9 mouse cellular contexts compared by ENCODE assay signal in genomic region chr17:23969231-23969630, GRCm38 (mm10). TPM values are rescaled to one million over a fixed set of nuclear protein-coding genes. Genes with fewer than 3 reads are reported as not detected.
DNase-seq lines count a peak whose midpoint lies in the region; ATAC-seq and TF ChIP-seq lines count a peak whose summit lies in the region.
"Had no signal": no experiment of that assay in that cellular context is flagged by ENCODE, and none has a peak within 500 bp of the region (broad histone marks: within the 10 kb centered on the region; RNA-seq: fewer than 3 reads in every experiment).

No protein-coding gene starts in this region.

- 4% methylated on average over 1 of the region's 1 CpGs for WGBS in neural tube, embryonic 15.5 days
- 0% methylated on average over 1 of the region's 1 CpGs for WGBS in lung, embryonic 14.5 days

- H3K27me3 ChIP-seq in neural tube, embryonic 15.5 days (replicated peaks), result no peaks in the 10 kb centered on the region
- no peaks in the 10 kb centered on the region for H3K27me3 ChIP-seq in lung, embryonic 14.5 days (ENCODE audit: insufficient read depth, low read length)

- H3K9me3 ChIP-seq in neural tube, embryonic 15.5 days (replicated peaks), result no peaks in the 10 kb centered on the region
- no peaks in the 10 kb centered on the region for H3K9me3 ChIP-seq in lung, embryonic 14.5 days (ENCODE audit: low read depth, low read length)

- no peak overlapping the region for H3K9ac ChIP-seq in neural tube, embryonic 15.5 days (replicated peaks)
- H3K9ac ChIP-seq in lung, embryonic 14.5 days, result no peak overlapping the region

- no peak overlapping the region for H3K4me3 ChIP-seq in neural tube, embryonic 15.5 days (replicated peaks)
- no peak overlapping the region for H3K4me3 ChIP-seq in bone marrow macrophage, adult 2 months (ENCODE audit: insufficient read depth, low read length)
- H3K4me3 ChIP-seq in lung, embryonic 14.5 days (ENCODE audit: low read depth, low read length), result no peak overlapping the region

- H3K36me3 ChIP-seq in neural tube, embryonic 15.5 days, result no peaks in the 10 kb centered on the region
- H3K36me3 ChIP-seq in lung, embryonic 14.5 days (ENCODE audit: insufficient read depth), result no peaks in the 10 kb centered on the region

- DNase-seq in neural tube, embryonic 10.5 days (ENCODE audit: extremely low spot score, low spot score), result peak; percentile 78
- DNase-seq in kidney, postnatal 4 days, result peak; percentile 92
- DNase-seq in lung, embryonic 14.5 days, result peak; percentile 87
- DNase-seq in right cerebral cortex, adult 2 months (ENCODE audit: low spot score in 2 of 2), result peak; percentile 83 to 86
- DNase-seq in urinary bladder, postnatal 10 days (ENCODE audit: low spot score), result peak; percentile 58

- no peak for TF ChIP-seq POLR2A in bone marrow macrophage, adult 2 months (IDR thresholded peaks at IDR 0.05; ENCODE audit: borderline replicate concordance, low read depth, low read length)

- no peak overlapping the region for H3K4me2 ChIP-seq in neural tube, embryonic 15.5 days
- no peak overlapping the region for H3K4me2 ChIP-seq in lung, embryonic 14.5 days

- no peak overlapping the region for H3K27ac ChIP-seq in neural tube, embryonic 15.5 days (replicated peaks)
- no peak overlapping the region for H3K27ac ChIP-seq in bone marrow macrophage, adult 2 months (ENCODE audit: insufficient read depth, low read depth, low read length)
- no peak overlapping the region for H3K27ac ChIP-seq in lung, embryonic 14.5 days (ENCODE audit: low read depth)

- no peaks in the 10 kb centered on the region for H3K4me1 ChIP-seq in neural tube, embryonic 15.5 days
- H3K4me1 ChIP-seq in bone marrow macrophage, adult 2 months (ENCODE audit: control insufficient read depth, insufficient read depth, low read length), result peaks cover 33% of the 10 kb centered on the region
- H3K4me1 ChIP-seq in lung, embryonic 14.5 days (ENCODE audit: insufficient read depth), result no peaks in the 10 kb centered on the region

- peak; percentile 72 for TF ChIP-seq CTCF in bone marrow macrophage, adult 2 months (IDR thresholded peaks at IDR 0.05; ENCODE audit: low read depth, low read length)
- TF ChIP-seq CTCF in lung, embryonic 14.5 days (IDR thresholded peaks at IDR 0.05; ENCODE audit: low read depth), result peak; percentile 82

- no peak for ATAC-seq in neural tube, embryonic 15.5 days (ENCODE audit: low FRiP score)
- ATAC-seq in erythroblast, adult 5-6 weeks (replicated peaks; ENCODE audit: low FRiP score, poor library complexity, severe bottlenecking), result peak; percentile 79
- peak; percentile 60; the same call in 1 of the 2 replicates for ATAC-seq in lung, embryonic 14.5 days (ENCODE audit: insufficient read depth)

RNA-seq across cellular contexts. Expression of gene Prss30, which starts 11.1 kb away (rescaled TPM):
- polyA plus RNA-seq in neural tube, embryonic 15.5 days (2015; fragmentation: Nextera tagmentation; extraction: Ambion mirVana), result 0.96 TPM in 1 of 2 replicates, not detected in the other
- 0.44 and 1.7 TPM in 2 replicates for polyA plus RNA-seq in bone marrow macrophage, adult 2 months (2012; ENCODE audit: insufficient read depth, insufficient read length, missing spikeins)
- total RNA-seq in erythroblast, adult 5-6 weeks (2015; ENCODE audit: low replicate concordance), result not detected in 2 replicates
- total RNA-seq in erythroblast, adult 5-6 weeks (2017; ENCODE audit: low replicate concordance), result not detected in 2 replicates
- polyA plus RNA-seq in lung, embryonic 14.5 days (2014; fragmentation: Nextera tagmentation; extraction: Ambion mirVana), result 0.20 TPM in 1 of 2 replicates, not detected in the other
- total RNA-seq: hematopoietic stem cell, adult 5-6 weeks had no signal

RNA-seq across cellular contexts. Expression of gene Sbpl, which starts 14.2 kb away (rescaled TPM):
- not detected in 2 replicates for polyA plus RNA-seq in neural tube, embryonic 15.5 days (2015; fragmentation: Nextera tagmentation; extraction: Ambion mirVana)
- polyA plus RNA-seq in bone marrow macrophage, adult 2 months (2012; ENCODE audit: insufficient read depth, insufficient read length, missing spikeins), result not detected in 2 replicates
- not detected in 2 replicates for total RNA-seq in erythroblast, adult 5-6 weeks (2015; ENCODE audit: low replicate concordance)
- total RNA-seq in erythroblast, adult 5-6 weeks (2017; ENCODE audit: low replicate concordance), result not detected in 2 replicates
- polyA plus RNA-seq in lung, embryonic 14.5 days (2014; fragmentation: Nextera tagmentation; extraction: Ambion mirVana), result not detected in 2 replicates
- total RNA-seq: hematopoietic stem cell, adult 5-6 weeks had no signal

RNA-seq across cellular contexts. Expression of gene Sbp, which starts 27.8 kb away (rescaled TPM):
- not detected in 2 replicates for polyA plus RNA-seq in neural tube, embryonic 15.5 days (2015; fragmentation: Nextera tagmentation; extraction: Ambion mirVana)
- not detected in 2 replicates for polyA plus RNA-seq in bone marrow macrophage, adult 2 months (2012; ENCODE audit: insufficient read depth, insufficient read length, missing spikeins)
- not detected in 2 replicates for total RNA-seq in erythroblast, adult 5-6 weeks (2015; ENCODE audit: low replicate concordance)
- total RNA-seq in erythroblast, adult 5-6 weeks (2017; ENCODE audit: low replicate concordance), result not detected in 2 replicates
- not detected in 2 replicates for polyA plus RNA-seq in lung, embryonic 14.5 days (2014; fragmentation: Nextera tagmentation; extraction: Ambion mirVana)
- total RNA-seq: hematopoietic stem cell, adult 5-6 weeks had no signal

RNA-seq across cellular contexts. Expression of gene Prss22, which starts 28.7 kb away (rescaled TPM):
- not detected in 2 replicates for polyA plus RNA-seq in neural tube, embryonic 15.5 days (2015; fragmentation: Nextera tagmentation; extraction: Ambion mirVana)
- polyA plus RNA-seq in bone marrow macrophage, adult 2 months (2012; ENCODE audit: insufficient read depth, insufficient read length, missing spikeins), result not detected in 2 replicates
- not detected in 2 replicates for total RNA-seq in erythroblast, adult 5-6 weeks (2015; ENCODE audit: low replicate concordance)
- total RNA-seq in erythroblast, adult 5-6 weeks (2017; ENCODE audit: low replicate concordance), result not detected in 2 replicates
- 2.1 TPM in 2 replicates for polyA plus RNA-seq in lung, embryonic 14.5 days (2014; fragmentation: Nextera tagmentation; extraction: Ambion mirVana)
- total RNA-seq: hematopoietic stem cell, adult 5-6 weeks had no signal

RNA-seq across cellular contexts. Expression of gene Dcpp3, which starts 52.0 kb away (rescaled TPM):
- polyA plus RNA-seq in neural tube, embryonic 15.5 days (2015; fragmentation: Nextera tagmentation; extraction: Ambion mirVana), result not detected in 2 replicates
- not detected in 2 replicates for polyA plus RNA-seq in bone marrow macrophage, adult 2 months (2012; ENCODE audit: insufficient read depth, insufficient read length, missing spikeins)
- total RNA-seq in erythroblast, adult 5-6 weeks (2015; ENCODE audit: low replicate concordance), result not detected in 2 replicates
- total RNA-seq in erythroblast, adult 5-6 weeks (2017; ENCODE audit: low replicate concordance), result not detected in 2 replicates
- polyA plus RNA-seq in lung, embryonic 14.5 days (2014; fragmentation: Nextera tagmentation; extraction: Ambion mirVana), result 2.2 TPM in 2 replicates
- total RNA-seq: hematopoietic stem cell, adult 5-6 weeks had no signal
